Mouse (Mus musculus): ENCODE data around the gene Cactin.
A peak's percentile ranks its signal among the peaks of the same experiment; 100 is the strongest.

Cactin gene

GRCm38 (mm10) chr10:81297845-81298244 lies 23.1 kb upstream of the Cactin start:
- no peak for DNase-seq (ENCODE audit: low spot score in 2 of 2)

DNA sequence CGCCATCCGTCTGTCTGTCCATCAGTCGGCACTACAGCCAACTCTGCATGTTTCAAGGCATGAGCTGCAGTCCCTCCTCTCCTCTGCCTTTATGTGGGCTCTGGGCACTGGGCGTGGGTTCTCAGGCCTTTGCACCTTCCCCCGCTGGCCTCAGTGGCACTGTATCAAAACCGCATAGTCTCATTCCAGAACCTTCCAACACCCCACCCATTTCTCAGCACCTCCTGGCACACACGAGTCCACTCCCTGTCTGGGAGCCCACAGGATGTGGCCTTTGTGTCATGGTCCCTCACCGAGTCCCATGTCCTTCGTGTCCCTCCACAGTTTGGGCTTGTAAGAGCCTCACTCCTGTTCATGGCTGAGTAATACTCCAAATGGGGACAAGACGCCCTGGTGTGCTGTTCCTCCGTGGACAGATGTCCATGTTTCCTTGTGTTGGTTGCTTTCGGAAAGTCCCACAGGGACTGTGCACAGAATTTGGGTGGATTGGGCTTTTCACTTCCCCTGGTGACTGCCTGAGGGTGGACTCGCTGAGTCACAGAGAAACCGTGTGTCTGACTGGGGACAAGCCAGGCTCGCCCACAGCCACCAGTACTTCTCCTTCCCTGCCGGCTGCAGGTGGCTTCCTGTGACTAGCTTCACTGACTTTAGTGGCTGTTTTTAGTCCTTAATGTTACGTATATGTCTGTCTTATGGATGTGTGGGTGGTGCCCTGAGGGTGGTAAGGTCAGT lies 22.4 kb upstream of the Cactin start:
- no peak for DNase-seq (ENCODE audit: low spot score in 2 of 2)

- no peak for DNase-seq (ENCODE audit: low spot score in 2 of 2)
These were observed 21.1 kb upstream of the Cactin start for GRCm38 (mm10) chr10:81299585-81300351.

DNA sequence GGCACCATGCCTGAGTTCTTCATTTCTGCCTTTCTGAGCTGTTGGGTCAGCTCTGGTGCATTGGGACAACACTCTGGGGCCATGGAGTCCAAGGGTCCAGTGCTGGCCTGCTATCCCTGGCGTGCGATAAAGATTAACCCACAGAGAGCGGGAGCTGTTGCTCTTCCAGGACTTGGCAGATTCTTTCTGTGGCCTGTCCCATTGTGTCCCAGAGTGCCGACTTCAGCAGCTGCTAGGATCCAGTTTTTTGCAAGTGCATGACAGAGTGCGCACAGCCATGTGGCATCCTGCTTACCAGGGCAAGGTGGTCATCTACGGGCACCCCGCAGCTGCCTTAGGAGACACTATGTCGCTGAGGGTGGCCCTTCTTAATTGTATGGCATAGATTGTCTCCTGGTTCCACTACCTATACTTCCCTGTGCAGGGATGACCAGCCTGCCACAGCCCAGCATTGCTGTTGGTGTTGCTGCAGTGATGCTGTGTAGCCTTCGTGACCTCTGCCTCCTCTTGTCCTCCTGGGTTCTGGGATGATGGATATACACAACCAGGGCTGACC lies 20.5 kb upstream of the Cactin start:
- DNase-seq (ENCODE audit: low spot score in 2 of 2) = no peak

DNA sequence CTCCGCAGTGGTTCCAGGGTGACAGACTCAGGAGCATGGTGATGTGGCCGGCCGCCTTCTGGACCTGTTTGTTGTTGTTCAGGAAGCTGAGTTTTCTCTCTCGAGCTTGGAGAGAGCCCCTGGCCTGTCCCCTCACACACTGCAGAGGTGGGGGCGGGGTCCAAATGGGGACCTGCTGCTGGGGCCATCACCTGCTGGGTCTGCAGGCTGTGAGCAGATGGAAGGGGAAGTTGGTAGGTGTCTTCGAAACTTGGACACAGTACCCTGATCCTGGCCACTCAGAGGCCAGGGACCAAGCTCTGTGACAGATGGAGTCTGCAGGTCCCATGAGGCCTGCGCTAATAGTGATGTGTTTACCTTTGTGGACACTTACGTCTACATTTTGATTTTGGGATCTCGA lies 19.6 kb upstream of the Cactin start:
- DNase-seq (ENCODE audit: low spot score in 2 of 2) = no peak

- DNase-seq (ENCODE audit: low spot score in 2 of 2) = no peak
These were observed 18.6 kb upstream of the Cactin start for GRCm38 (mm10) chr10:81302288-81302687.

- DNase-seq (ENCODE audit: low spot score in 2 of 2) = no peak
These were observed 18.1 kb upstream of the Cactin start for GRCm38 (mm10) chr10:81302781-81303218.

DNA sequence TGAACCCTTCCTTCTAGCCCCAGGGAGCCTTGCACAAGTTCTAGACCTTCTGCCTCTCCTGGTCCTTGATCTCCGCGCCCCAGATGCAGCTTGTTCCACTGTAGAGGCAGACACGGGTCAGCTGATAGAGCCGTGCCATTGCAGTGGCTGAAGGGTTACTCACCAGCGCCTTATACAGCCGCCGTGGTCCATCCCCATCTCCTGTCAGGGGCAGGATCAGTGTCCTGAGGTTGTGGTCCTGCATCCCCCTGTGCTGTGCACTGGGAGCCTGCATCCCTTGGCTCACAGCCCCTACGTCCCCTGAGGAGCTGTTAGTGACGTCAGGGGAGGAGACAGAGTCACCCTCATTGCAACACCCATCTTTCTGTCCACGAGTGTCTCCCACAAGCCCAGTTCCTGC lies 17.6 kb upstream of the Cactin start:
- DNase-seq (ENCODE audit: low spot score in 2 of 2) = no peak

DNA sequence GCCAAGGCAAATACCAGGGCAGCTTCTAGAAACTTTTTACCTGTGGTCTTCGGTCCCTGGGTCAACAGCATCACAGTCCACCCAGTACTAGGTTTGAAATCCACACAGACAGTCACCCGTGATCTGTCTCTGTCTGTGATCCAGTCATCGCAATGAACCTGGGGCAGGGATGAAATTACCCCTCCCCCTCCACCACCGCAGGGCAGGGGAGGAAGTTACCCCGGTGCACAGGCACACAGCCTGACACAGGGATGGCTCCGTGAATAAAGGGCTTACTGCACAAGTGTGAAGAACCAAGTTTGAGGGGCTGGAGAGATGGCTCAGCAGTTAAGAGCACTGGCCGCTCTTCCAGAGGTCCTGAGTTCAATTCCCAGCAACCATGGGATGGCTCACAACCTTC lies 17.1 kb upstream of the Cactin start:
- DNase-seq (ENCODE audit: low spot score in 2 of 2) = no peak

DNA sequence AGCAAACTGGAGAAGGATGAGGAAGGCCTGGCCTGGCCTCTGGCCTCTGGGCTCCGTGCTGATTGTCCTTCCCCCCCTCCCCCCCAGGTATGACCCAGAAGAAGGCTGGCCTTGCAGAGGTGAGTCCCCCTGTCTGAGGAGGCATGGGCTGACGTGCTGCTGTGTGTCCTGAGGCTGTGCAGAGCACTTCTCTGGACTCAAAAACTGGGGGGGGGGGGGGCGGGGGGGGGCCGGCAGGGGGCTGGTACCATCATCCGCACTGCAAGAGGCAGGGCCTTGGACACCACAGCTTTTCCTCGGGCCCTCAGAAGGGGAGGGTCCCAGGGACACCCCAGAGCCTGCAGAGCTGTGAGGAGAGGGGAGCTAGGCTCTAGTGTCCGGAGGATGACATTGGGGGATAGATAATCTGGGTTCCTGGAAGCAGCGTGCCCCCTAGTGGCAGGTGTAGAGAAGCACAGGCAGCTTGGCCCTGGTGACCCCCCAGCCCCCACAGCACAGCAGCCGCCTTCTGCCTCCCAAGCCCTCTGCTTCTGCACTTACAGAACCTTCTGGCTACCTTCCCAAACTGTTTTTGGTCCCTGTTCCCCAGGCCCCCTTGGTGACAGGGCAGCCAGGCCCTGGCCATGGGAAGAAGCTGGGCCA lies 16.2 kb upstream of the Cactin start:
- peak in 1 of 2 experiments; percentile 38 for DNase-seq (ENCODE audit: low spot score in 2 of 2)

DNA sequence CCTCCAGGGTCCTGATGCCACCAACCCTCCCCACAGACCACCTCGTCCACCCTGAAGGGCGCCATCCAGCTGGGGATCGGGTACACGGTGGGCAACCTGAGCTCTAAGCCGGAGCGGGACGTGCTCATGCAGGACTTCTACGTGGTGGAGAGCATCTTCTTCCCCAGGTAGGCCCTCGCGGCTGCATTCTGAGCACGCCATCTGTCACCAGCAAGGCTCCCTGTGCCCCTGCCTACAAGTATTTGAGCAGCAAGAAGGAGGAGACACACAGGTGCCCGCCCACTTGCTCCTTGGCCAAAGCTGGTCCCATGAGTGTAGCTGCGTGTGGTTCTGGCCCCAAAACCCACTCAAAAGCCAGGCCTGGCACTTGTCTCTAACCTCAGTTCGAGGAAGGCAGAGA lies 15.2 kb upstream of the Cactin start:
- no peak for DNase-seq (ENCODE audit: low spot score in 2 of 2)

GRCm38 (mm10) chr10:81306173-81306668 lies 14.7 kb upstream of the Cactin start:
- DNase-seq (ENCODE audit: low spot score in 2 of 2) = no peak

GRCm38 (mm10) chr10:81306837-81307682 lies 13.8 kb upstream of the Cactin start:
- DNase-seq (ENCODE audit: low spot score in 2 of 2) = no peak

DNA sequence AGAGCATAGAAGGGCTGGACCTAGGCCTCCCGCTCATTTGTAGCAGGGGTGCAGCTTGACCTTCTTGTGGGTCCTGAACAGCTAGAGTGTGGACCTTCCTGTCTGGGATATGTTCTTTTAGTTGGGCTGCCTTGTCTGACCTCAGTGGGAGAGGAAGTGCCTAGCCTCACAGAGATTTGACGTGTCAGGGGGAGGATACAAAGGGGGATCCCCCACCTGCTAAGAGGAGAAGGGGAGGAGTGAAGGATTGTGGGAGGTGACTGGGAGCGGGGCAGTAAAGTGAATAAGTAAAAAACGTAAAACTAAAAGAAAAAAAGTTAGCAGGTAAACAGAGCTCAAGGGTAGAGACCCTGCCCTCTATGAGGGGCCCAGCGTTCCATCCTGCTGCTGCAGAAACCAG lies 11.3 kb upstream of the Cactin start:
- DNase-seq (ENCODE audit: low spot score in 2 of 2) = no peak

- no peak for DNase-seq (ENCODE audit: low spot score in 2 of 2)
These were observed 7.3 kb upstream of the Cactin start for GRCm38 (mm10) chr10:81313581-81313980.

- DNase-seq (ENCODE audit: low spot score in 2 of 2) = no peak
These were observed 6.7 kb upstream of the Cactin start for GRCm38 (mm10) chr10:81314201-81314600.

DNA sequence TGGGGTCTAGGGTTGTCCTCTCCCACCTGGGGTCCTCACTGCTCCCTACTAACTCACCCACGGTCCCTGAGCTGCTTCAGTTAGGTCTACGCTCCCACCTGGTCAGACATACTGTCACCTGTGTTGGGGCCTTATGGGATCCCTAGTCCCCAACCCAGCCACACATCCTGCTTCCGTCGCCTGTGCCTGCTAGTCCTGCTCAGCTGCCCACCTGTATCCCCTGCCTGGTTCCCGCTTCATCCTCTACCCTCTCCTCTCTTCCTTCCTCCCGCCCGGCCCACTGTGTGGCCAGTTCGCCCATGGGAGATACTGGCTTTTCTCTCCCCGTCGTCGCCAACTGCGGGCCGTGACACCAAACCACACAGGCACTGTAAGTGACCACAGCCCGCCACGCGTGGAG lies 5.3 kb upstream of the Cactin start:
- no peak for DNase-seq (ENCODE audit: low spot score in 2 of 2)

DNA sequence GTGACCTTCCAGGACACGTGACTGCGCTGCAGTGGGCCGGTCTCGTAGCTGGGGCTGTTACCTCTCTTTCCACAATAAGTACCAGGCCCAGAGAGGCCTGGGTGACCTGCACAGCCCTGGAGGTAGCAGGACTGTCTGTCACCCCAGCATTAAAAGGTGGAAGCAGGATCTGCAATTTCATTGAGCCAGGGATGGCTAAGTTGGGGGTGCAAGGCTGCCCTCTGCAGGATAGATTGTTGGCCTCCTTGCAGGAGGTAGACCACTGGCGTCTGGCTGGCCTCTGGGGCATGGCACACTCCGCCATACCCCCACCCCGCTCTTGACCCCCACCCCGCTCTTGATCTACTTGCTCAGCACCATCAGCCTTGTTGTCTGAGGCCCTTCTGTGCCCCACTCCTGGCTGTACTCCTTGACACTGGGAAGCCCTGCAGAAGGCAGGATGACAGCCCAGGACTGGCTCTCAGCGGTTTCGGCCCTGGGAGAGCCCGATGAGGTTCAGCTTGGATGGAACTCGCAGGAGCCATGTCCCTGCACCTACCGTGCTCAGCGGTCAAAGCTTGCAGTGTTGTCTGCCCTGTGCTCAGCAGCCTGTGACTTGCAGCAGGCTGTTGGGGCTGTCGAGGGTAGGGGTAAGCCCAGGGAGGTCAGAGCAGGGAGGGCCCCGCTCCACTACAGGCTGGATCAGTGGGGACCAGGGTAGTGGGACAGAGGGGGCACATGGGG lies 4.4 kb upstream of the Cactin start:
- no peak for DNase-seq (ENCODE audit: low spot score in 2 of 2)

- peak; percentile 48 to 58 for DNase-seq (ENCODE audit: low spot score in 2 of 2)
These were observed 3.6 kb upstream of the Cactin start for GRCm38 (mm10) chr10:81317273-81317672.

DNA sequence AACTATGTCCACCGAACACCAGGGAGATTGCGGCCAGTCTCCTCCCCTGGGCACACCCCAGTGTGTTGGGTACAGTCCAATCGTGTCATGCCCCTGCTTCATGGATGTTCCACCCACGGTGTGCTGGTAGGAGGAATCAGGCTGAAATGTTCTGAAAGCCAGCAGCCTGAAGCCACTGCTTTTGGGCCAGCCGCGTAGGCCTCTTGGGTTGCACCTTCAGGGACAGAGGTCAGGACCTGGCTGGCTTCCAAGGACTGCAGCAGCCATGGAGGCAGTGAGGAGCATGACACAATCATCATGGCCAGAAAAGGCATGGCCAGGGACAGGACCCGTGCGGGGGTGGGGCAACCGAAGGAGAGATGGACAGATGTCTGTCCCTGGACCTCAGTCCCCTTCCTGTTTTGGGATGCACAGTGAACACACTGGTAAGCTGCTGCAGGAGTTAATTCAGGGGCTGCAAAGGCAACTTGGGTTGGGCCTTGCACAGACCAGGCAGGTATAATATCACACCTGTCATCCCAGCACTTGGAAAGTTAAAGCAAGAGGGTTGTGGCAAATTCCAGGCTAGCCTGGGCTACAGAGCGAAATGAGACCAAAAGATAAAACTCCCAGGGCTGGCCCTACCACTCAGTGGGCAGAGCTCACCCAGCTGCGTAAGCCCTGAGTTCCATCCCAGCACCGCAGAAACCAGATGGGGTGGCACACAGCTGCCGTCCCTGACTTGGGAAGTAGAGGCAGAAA lies 2.1 kb upstream of the Cactin start:
- DNase-seq (ENCODE audit: low spot score in 2 of 2) = no peak
